ENCODE assay signal across 23 mouse cellular contexts in the genomic region with DNA sequence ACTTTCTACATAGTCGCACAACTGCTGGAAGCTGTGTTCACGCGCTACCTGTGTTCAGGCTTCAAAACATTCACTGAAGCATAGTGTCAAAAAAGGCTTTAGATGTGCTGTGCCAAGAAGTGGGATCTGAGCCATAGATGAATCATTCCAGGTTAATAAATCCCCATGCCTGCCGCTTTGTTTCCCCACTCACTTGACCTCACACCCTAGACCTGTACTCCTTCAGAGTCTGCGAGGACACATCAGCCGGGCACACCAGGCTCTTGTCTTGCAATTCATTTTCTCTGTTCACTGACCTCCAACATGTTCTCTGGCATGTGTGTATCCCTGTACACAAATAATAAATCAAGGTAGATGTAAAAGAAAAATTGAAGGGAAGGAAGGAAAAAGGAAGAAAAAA. TPM values are rescaled to one million over a fixed set of nuclear protein-coding genes. Genes with fewer than 3 reads are reported as not detected.
DNase-seq lines count a peak whose midpoint lies in the region; TF ChIP-seq lines count a peak whose summit lies in the region.
"Had no signal": no experiment of that assay in that cellular context is flagged by ENCODE, and none has a peak within 500 bp of the region (broad histone marks: within the 10 kb centered on the region; RNA-seq: fewer than 3 reads in every experiment).

No protein-coding gene starts in this region.

- peaks cover 8 to 27% of the 10 kb centered on the region in 2 experiments for H3K4me1 ChIP-seq in MEL (ENCODE audit: control insufficient read depth in 1 of 2, insufficient read depth in 2 of 2, low read length in 2 of 2)
- H3K4me1 ChIP-seq: forebrain, embryonic 10.5 days; forebrain, embryonic 13.5 days; heart, embryonic 10.5 days; heart, embryonic 13.5 days had no signal

- no peak for TF ChIP-seq RAD21 in MEL (IDR thresholded peaks at IDR 0.05; ENCODE audit: low read depth, low read length)

- no peak for TF ChIP-seq CTCF in MEL (IDR thresholded peaks at IDR 0.05 in 2 of 3, conservative IDR thresholded peaks at IDR 0.05 in 1 of 3; ENCODE audit: control insufficient read depth in 1 of 3, insufficient read depth in 1 of 3, low read depth in 2 of 3, low read length in 3 of 3, poor library complexity in 1 of 3, severe bottlenecking in 1 of 3)

- H3K9me3 ChIP-seq in MEL (replicated peaks; ENCODE audit: insufficient read depth, low read length), result no peaks in the 10 kb centered on the region
- H3K9me3 ChIP-seq: forebrain, embryonic 10.5 days; forebrain, embryonic 13.5 days; heart, embryonic 10.5 days; heart, embryonic 13.5 days had no signal

- peak; percentile 20 for DNase-seq in adrenal gland, adult 8-10 months
- DNase-seq in adrenal gland, postnatal 25 days, result no peak
- DNase-seq in kidney, adult 8-10 months, result peak; percentile 14 to 22
- DNase-seq in kidney, postnatal 10 days, result no peak
- DNase-seq in MEL (ENCODE audit: low read depth, low spot score), result no peak
- no peak for DNase-seq in Muller cell, postnatal 12 days (ENCODE audit: inconsistent ontology term)
- DNase-seq: B cell, adult 2 months; cerebellum, adult 18-20 months; cerebellum, adult 9-10 months; cerebellum, postnatal 14 days; gastrocnemius, postnatal 10 days; gastrocnemius, postnatal 36 days; heart, adult 2 months; heart, postnatal 14 days; heart, postnatal 4 days had no signal

- H3K27ac ChIP-seq in MEL (ENCODE audit: control insufficient read depth, low read depth, low read length), result peak overlapping the region; percentile 11; the same call in 1 of the 2 replicates
- H3K27ac ChIP-seq: forebrain, embryonic 10.5 days; forebrain, embryonic 13.5 days; heart, adult 2 months; heart, embryonic 10.5 days; heart, embryonic 13.5 days; hindbrain, embryonic 14.5 days; hindbrain, postnatal 0 days had no signal

- no peak overlapping the region for H3K4me3 ChIP-seq in MEL (ENCODE audit: control insufficient read depth in 1 of 2, insufficient read depth in 1 of 2, low read depth in 2 of 2, low read length in 2 of 2)
- H3K4me3 ChIP-seq: forebrain, embryonic 10.5 days; forebrain, embryonic 13.5 days; heart, adult 2 months; heart, embryonic 10.5 days; heart, embryonic 13.5 days had no signal

- no peak for TF ChIP-seq POLR2A in MEL (IDR thresholded peaks at IDR 0.05; ENCODE audit: control insufficient read depth in 1 of 2, insufficient read depth in 1 of 2, low read depth in 1 of 2, low read length in 2 of 2, poor library complexity in 1 of 2)

- H3K79me2 ChIP-seq in MEL (ENCODE audit: control insufficient read depth, insufficient read depth, low read length, poor library complexity), result no peaks in the 10 kb centered on the region

- TF ChIP-seq EP300 in MEL (IDR thresholded peaks at IDR 0.05; ENCODE audit: low read depth in 1 of 2, low read length in 2 of 2), result no peak

- H3K36me3 ChIP-seq in MEL (ENCODE audit: control insufficient read depth in 1 of 2, insufficient read depth in 2 of 2, low read length in 2 of 2), result peaks cover 0 to 28% of the 10 kb centered on the region in 2 experiments; a peak in 2 of 4 replicates
- H3K36me3 ChIP-seq: forebrain, embryonic 10.5 days; G1E; heart, embryonic 10.5 days; heart, embryonic 13.5 days had no signal

- H3K27me3 ChIP-seq in MEL (ENCODE audit: control insufficient read depth in 1 of 2, insufficient read depth in 2 of 2, low read length in 2 of 2), result no peaks in the 10 kb centered on the region
- H3K27me3 ChIP-seq: CH12.LX; forebrain, embryonic 13.5 days; heart, embryonic 13.5 days had no signal

- H3K9ac ChIP-seq in MEL (ENCODE audit: control insufficient read depth, low read depth, low read length, poor library complexity, severe bottlenecking), result no peak overlapping the region
- H3K9ac ChIP-seq: forebrain, embryonic 13.5 days; heart, embryonic 13.5 days; hindbrain, embryonic 14.5 days had no signal

TF ChIP-seq in MEL, 35 proteins besides CTCF, POLR2A, EP300 and RAD21:
- TF ChIP-seq CHD1 (IDR thresholded peaks at IDR 0.05; ENCODE audit: low read depth, low read length), result no peak
- TF ChIP-seq MXI1 (IDR thresholded peaks at IDR 0.05; ENCODE audit: low read depth, low read length), result no peak
- no peak for TF ChIP-seq GATA1 (IDR thresholded peaks at IDR 0.05; ENCODE audit: low read depth, low read length)
- no peak for TF ChIP-seq POLR2AphosphoS2 (IDR thresholded peaks at IDR 0.05; ENCODE audit: low read length)
- no peak for TF ChIP-seq USF1 (IDR thresholded peaks at IDR 0.05; ENCODE audit: low read depth, low read length)
- TF ChIP-seq SIN3A (IDR thresholded peaks at IDR 0.05; ENCODE audit: low read length), result no peak
- no peak for TF ChIP-seq MYC (IDR thresholded peaks at IDR 0.05; ENCODE audit: low read depth, low read length)

RNA-seq across cellular contexts. Expression of a gene that starts 9.0 kb away (rescaled TPM):
- 10 to 100 TPM; 70.6 to 95.7 (median 77.4) TPM for total RNA-seq in adrenal gland, adult 8-10 months (2022)
- 84.8 and 104 TPM in 2 replicates for total RNA-seq in adrenal gland, postnatal 25 days (2021)
- total RNA-seq in MEL (2012; rRNA removed), result 139 and 145 TPM in 2 replicates
- 100 to 1,000 TPM; 111 to 172 TPM for polyA plus RNA-seq in MEL (2012; ENCODE audit: insufficient read depth in 1 of 2, insufficient read length in 2 of 2, low read depth in 1 of 2, low replicate concordance in 2 of 2, missing spikeins in 1 of 2)

RNA-seq across cellular contexts. Expression of a gene that starts 22.4 kb away (rescaled TPM):
- total RNA-seq in adrenal gland, adult 8-10 months (2022), result 10 to 100 TPM; 46.7 to 60.3 (median 51.8) TPM
- 54.0 and 56.7 TPM in 2 replicates for total RNA-seq in adrenal gland, postnatal 25 days (2021)
- 80.6 and 86.9 TPM in 2 replicates for total RNA-seq in MEL (2012; rRNA removed)
- polyA plus RNA-seq in MEL (2012; ENCODE audit: insufficient read depth in 1 of 2, insufficient read length in 2 of 2, low read depth in 1 of 2, low replicate concordance in 2 of 2, missing spikeins in 1 of 2), result 10 to 100 TPM in 1 of 2 experiments, not detected in 1; 45.9 TPM

RNA-seq across cellular contexts. Expression of a gene that starts 48.8 kb away (rescaled TPM):
- total RNA-seq in adrenal gland, adult 8-10 months (2022), result 100 to 1,000 TPM; 171 to 249 (median 219) TPM
- 143 and 171 TPM in 2 replicates for total RNA-seq in adrenal gland, postnatal 25 days (2021)
- total RNA-seq in MEL (2012; rRNA removed), result 33.1 and 40.5 TPM in 2 replicates
- polyA plus RNA-seq in MEL (2012; ENCODE audit: insufficient read depth in 1 of 2, insufficient read length in 2 of 2, low read depth in 1 of 2, low replicate concordance in 2 of 2, missing spikeins in 1 of 2), result 10 to 100 TPM; 64.4 to 78.8 TPM

RNA-seq across cellular contexts. Expression of a gene that starts 51.9 kb away (rescaled TPM):
- total RNA-seq in adrenal gland, adult 8-10 months (2022), result 10 to 100 TPM; 13.3 to 17.8 (median 15.7) TPM
- total RNA-seq in adrenal gland, postnatal 25 days (2021), result 14.2 and 16.9 TPM in 2 replicates
- total RNA-seq in MEL (2012; rRNA removed), result 13.9 and 16.0 TPM in 2 replicates
- polyA plus RNA-seq in MEL (2012; ENCODE audit: insufficient read depth in 1 of 2, insufficient read length in 2 of 2, low read depth in 1 of 2, low replicate concordance in 2 of 2, missing spikeins in 1 of 2), result 10 to 100 TPM in 1 of 2 experiments, not detected in 1; 15.7 TPM

Comparison
In these comparisons a context has a peak if more than half of its experiments do, and no peak if none do; other contexts are left out.
1. DNase-seq: peak in adrenal gland, adult 8-10 months (single experiment) and kidney, adult 8-10 months (2 of 2); none in adrenal gland, postnatal 25 days (single experiment), kidney, postnatal 10 days (single experiment), MEL (single experiment) and Muller cell, postnatal 12 days (single experiment).